Mouse (Mus musculus) limb, embryonic 12.5 days (tissue): Measurements from ENCODE around the gene Bag5. TPM values are rescaled to one million over a fixed set of nuclear protein-coding genes. Genes with fewer than 3 reads are reported as not detected.

Experiments used
- ATAC-seq: fragments of 200-750 bp; cut with Nextera tagmentation; 2 replicates; pipeline ENCODE4 v1.8.0; 2017; ENCODE audit warnings: low read depth, moderate TSS enrichment; ENCODE audit not compliant: insufficient number of reproducible peaks, insufficient read depth, low FRiP score, low TSS enrichment
- H3K27ac ChIP-seq: fragments of 300-500 bp; sonication (generic); 2 replicates; pipeline ENCODE4 v1.5.1; 2016; ENCODE audit warnings: mild to moderate bottlenecking, moderate library complexity
- H3K27me3 ChIP-seq: fragments of 300-500 bp; sonication (generic); 2 replicates; pipeline ENCODE4 v1.6.1; 2016; ENCODE audit warnings: mild to moderate bottlenecking, moderate library complexity
- H3K36me3 ChIP-seq: fragments of 300-500 bp; sonication (generic); 2 replicates; pipeline ENCODE4 v1.6.1; 2016; ENCODE audit warnings: mild to moderate bottlenecking, moderate library complexity
- H3K4me1 ChIP-seq: fragments of 300-500 bp; sonication (generic); replicated peaks from 2 replicates; pipeline ENCODE4 v1.6.1; 2016
- H3K4me2 ChIP-seq: fragments of 300-500 bp; sonication (generic); 2 replicates; pipeline ENCODE4 v1.6.1; 2016; ENCODE audit warnings: mild to moderate bottlenecking, moderate library complexity
- H3K4me3 ChIP-seq: fragments of 300-500 bp; sonication (generic); replicated peaks from 2 replicates; pipeline ENCODE4 v1.5.1; 2016; ENCODE audit warnings: mild to moderate bottlenecking
- H3K9ac ChIP-seq: fragments of 300-500 bp; sonication (generic); replicated peaks from 2 replicates; pipeline ENCODE4 v1.6.1; 2016; ENCODE audit warnings: mild to moderate bottlenecking, moderate library complexity
- H3K9me3 ChIP-seq: fragments of 300-500 bp; sonication (generic); 2 replicates; pipeline ENCODE4 v1.6.1; 2016; ENCODE audit warnings: mild to moderate bottlenecking, moderate library complexity
- WGBS: fragments of 180-500 bp; shearing (Covaris S2); methylation state at CpG from one replicate; pipeline ENCODE4 v1.1.7; 2016; 5-methylcytosine and 5-hydroxymethylcytosine counted together
- polyA plus RNA-seq: library from polyadenylated mRNA; unstranded; fragments of >200 nt; fragmentation: Nextera tagmentation; extraction: Ambion mirVana; gene quantifications from 2 replicates; pipeline ENCODE4 v1.2.1, GENCODE M21; 2016

Gene Bag5
- polyA plus RNA-seq, 1 experiment from 2014 or later, result 60.5 TPM

GRCm38 (mm10) chr12:111732921-111733320, 19.9 kb upstream of the Bag5 start:
- Histone ChIP-seq H3K27ac (0 out of 2 replicates have a peak overlapping the region, but pooled peaks have one; percentile 4), H3K4me2 (no peak overlapping the region), H3K36me3 (peaks cover 34% of the 10 kb centered on the region), H3K4me3 (no peak overlapping the region), H3K9ac (no peak overlapping the region; the same call in 1 of the 2 replicates), H3K4me1 (peaks cover 4% of the 10 kb centered on the region; the same call in 1 of the 2 replicates), H3K27me3 (no peaks in the 10 kb centered on the region), H3K9me3 (no peaks in the 10 kb centered on the region)
- ATAC-seq, result peak; percentile 40
- 66% methylated on average over 5 of the region's 5 CpGs for WGBS

GRCm38 (mm10) chr12:111731822-111732807, 19.1 kb upstream of the Bag5 start:
- no peak overlapping the region for H3K4me3 ChIP-seq
- 0 out of 2 replicates have a peak overlapping the region, but pooled peaks have one; percentile 4 for H3K27ac ChIP-seq
- H3K9me3 ChIP-seq, result no peaks in the 10 kb centered on the region
- no peaks in the 10 kb centered on the region for H3K27me3 ChIP-seq
- no peak overlapping the region; the same call in 1 of the 2 replicates for H3K9ac ChIP-seq
- peaks cover 4% of the 10 kb centered on the region; the same call in 1 of the 2 replicates for H3K4me1 ChIP-seq
- H3K36me3 ChIP-seq, result peaks cover 42% of the 10 kb centered on the region
- WGBS, result 33% methylated on average over 30 of the region's 30 CpGs
- ATAC-seq, result peak; percentile 73
- peak overlapping the region; percentile 40 for H3K4me2 ChIP-seq

- Histone ChIP-seq H3K27me3 (no peaks in the 10 kb centered on the region), H3K4me3 (no peak overlapping the region), H3K9me3 (no peaks in the 10 kb centered on the region), H3K4me1 (peaks cover 4% of the 10 kb centered on the region), H3K36me3 (peaks cover 72% of the 10 kb centered on the region), H3K9ac (no peak overlapping the region), H3K27ac (no peak overlapping the region), H3K4me2 (no peak overlapping the region)
- 92% methylated on average over 1 of the region's 1 CpGs for WGBS
- no peak for ATAC-seq
Measured at GRCm38 (mm10) chr12:111727956-111728355, 14.9 kb upstream of the Bag5 start.

DNA sequence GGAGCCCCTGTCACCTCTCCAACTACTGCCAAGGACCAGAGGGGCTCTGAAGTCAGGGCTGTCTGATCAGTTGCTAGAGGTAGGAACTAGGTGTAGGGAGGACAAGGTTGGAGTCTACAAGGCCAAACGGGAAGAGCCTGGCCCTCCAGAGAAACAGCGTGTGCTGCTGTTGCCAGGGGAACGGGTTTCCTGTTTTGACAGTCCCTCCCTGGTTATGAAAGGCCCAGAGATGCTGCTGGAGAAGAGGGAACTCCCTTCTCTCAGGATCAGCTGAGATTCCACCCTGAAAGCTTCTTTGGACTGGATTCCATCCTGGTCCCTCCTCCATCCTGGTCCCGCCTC, 13.0 kb upstream of the Bag5 start:
- WGBS, result 72% methylated on average over 4 of the region's 4 CpGs
- Histone ChIP-seq H3K27me3 (no peaks in the 10 kb centered on the region), H3K4me2 (no peak overlapping the region), H3K4me3 (no peak overlapping the region), H3K9ac (no peak overlapping the region), H3K27ac (no peak overlapping the region), H3K9me3 (no peaks in the 10 kb centered on the region), H3K4me1 (no peaks in the 10 kb centered on the region; the same call in 1 of the 2 replicates), H3K36me3 (peaks cover 65% of the 10 kb centered on the region)
- no peak for ATAC-seq

DNA sequence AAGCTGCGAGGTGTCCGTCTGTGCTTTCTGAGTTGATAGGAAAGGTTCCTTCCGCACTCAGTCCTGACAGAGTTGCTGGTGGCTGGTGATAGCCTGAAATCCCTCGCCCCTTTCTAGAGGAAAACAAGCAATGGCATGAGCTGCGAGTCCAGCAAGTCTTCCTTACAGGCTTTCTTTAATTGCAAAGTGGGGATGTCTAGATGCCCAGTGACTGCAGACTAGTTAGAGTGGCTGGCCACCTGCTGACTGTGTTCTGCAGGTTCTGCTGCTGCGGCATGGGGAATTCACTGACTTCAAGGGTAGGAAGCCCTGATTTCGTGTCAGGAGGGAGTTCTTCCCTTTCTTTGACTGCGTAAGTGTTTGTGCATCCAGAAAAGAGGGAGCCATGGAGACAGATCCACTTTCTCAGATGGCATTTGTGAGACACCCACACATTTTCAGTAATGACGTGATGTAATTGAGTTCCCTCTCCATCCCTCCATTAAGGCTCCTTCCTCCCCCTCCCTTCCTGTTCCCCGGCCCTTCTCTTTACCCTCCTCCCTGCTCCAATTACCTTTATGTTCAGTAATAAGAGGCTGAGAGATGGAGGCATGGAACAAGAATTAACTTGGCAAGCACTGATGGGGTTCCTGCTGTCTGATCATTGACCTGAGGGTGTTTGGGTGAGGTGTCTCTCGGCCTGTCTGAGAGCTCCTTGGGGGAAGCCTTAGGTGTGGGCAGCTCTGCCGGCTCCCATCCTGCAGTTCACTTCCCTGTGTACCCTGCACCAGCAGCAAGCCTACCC, 12.5 kb upstream of the Bag5 start:
- H3K36me3 ChIP-seq, result peaks cover 65% of the 10 kb centered on the region
- H3K9me3 ChIP-seq, result no peaks in the 10 kb centered on the region
- 73% methylated on average over 12 of the region's 12 CpGs for WGBS
- H3K9ac ChIP-seq, result no peak overlapping the region
- H3K27me3 ChIP-seq, result no peaks in the 10 kb centered on the region
- no peaks in the 10 kb centered on the region; the same call in 1 of the 2 replicates for H3K4me1 ChIP-seq
- ATAC-seq, result no peak
- no peak overlapping the region for H3K4me3 ChIP-seq
- no peak overlapping the region for H3K4me2 ChIP-seq
- 0 out of 2 replicates have a peak overlapping the region, but pooled peaks have one; percentile 29 for H3K27ac ChIP-seq

- Histone ChIP-seq H3K9me3 (no peaks in the 10 kb centered on the region), H3K9ac (no peak overlapping the region), H3K4me2 (no peak overlapping the region), H3K36me3 (peaks cover 62% of the 10 kb centered on the region), H3K27ac (0 out of 2 replicates have a peak overlapping the region, but pooled peaks have one; percentile 29), H3K4me1 (no peaks in the 10 kb centered on the region; the same call in 1 of the 2 replicates), H3K4me3 (no peak overlapping the region), H3K27me3 (no peaks in the 10 kb centered on the region)
- ATAC-seq, result no peak
- 65% methylated on average over 6 of the region's 6 CpGs for WGBS
Measured at GRCm38 (mm10) chr12:111724638-111725337, 11.7 kb upstream of the Bag5 start.

GRCm38 (mm10) chr12:111722654-111723053, 9.6 kb upstream of the Bag5 start:
- WGBS, result 74% methylated on average over 9 of the region's 9 CpGs

GRCm38 (mm10) chr12:111720222-111720621, 7.2 kb upstream of the Bag5 start:
- no peak overlapping the region for H3K9ac ChIP-seq
- H3K4me2 ChIP-seq, result no peak overlapping the region
- 0 out of 2 replicates have a peak, but pooled peaks cover 2% of the 10 kb centered on the region for H3K4me1 ChIP-seq
- WGBS, result 88% methylated on average over 4 of the region's 4 CpGs
- H3K9me3 ChIP-seq, result no peaks in the 10 kb centered on the region
- H3K36me3 ChIP-seq, result peaks cover 31% of the 10 kb centered on the region
- ATAC-seq, result no peak
- no peaks in the 10 kb centered on the region for H3K27me3 ChIP-seq
- no peak overlapping the region for H3K27ac ChIP-seq
- H3K4me3 ChIP-seq, result no peak overlapping the region

More at GRCm38 (mm10) chr12:111722654-111723053, 9.6 kb upstream of the Bag5 start:
- no peak overlapping the region for H3K4me2 ChIP-seq
- H3K36me3 ChIP-seq, result peaks cover 44% of the 10 kb centered on the region
- H3K27ac ChIP-seq, result no peak overlapping the region
- no peaks in the 10 kb centered on the region for H3K27me3 ChIP-seq
- no peaks in the 10 kb centered on the region for H3K9me3 ChIP-seq
- no peak overlapping the region for H3K4me3 ChIP-seq
- no peak for ATAC-seq
- H3K9ac ChIP-seq, result no peak overlapping the region
- H3K4me1 ChIP-seq, result peaks cover 2% of the 10 kb centered on the region; the same call in 1 of the 2 replicates

- Histone ChIP-seq H3K9ac (0 out of 2 replicates have a peak overlapping the region, but pooled peaks have one; percentile 18), H3K9me3 (no peaks in the 10 kb centered on the region), H3K4me2 (no peak overlapping the region), H3K27ac (no peak overlapping the region; the same call in 1 of the 2 replicates), H3K27me3 (no peaks in the 10 kb centered on the region), H3K4me1 (peaks cover 13% of the 10 kb centered on the region), H3K36me3 (peaks cover 21% of the 10 kb centered on the region), H3K4me3 (no peak overlapping the region)
- ATAC-seq, result no peak
- WGBS, result 67% methylated on average over 8 of the region's 8 CpGs
Measured at GRCm38 (mm10) chr12:111718656-111719055, 5.6 kb upstream of the Bag5 start.

DNA sequence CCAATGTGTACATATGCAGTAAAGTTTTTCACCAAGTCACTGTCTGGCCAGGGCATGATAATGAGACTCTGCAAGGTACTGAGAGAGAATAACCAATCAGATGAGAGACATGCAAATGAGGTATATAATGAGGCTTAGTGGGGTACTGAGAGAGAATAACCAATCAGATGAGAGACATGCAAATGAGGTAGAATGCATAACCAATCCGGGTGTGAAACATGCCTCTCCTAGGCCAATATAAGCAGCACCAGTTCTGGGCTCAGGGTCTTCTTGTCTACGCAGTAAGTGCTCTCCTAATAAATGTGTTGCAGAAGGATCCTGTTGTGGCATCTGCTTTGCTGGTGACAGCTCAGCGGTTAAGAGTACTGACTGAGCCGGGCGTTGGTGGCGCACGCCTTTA, 3.4 kb upstream of the Bag5 start:
- Histone ChIP-seq H3K9me3 (no peaks in the 10 kb centered on the region), H3K4me2 (no peak overlapping the region), H3K9ac (no peak overlapping the region), H3K36me3 (peaks cover 15% of the 10 kb centered on the region), H3K27me3 (no peaks in the 10 kb centered on the region), H3K4me1 (peaks cover 20% of the 10 kb centered on the region), H3K27ac (no peak overlapping the region), H3K4me3 (no peak overlapping the region)
- WGBS, result 97% methylated on average over 7 of the region's 7 CpGs
- ATAC-seq, result no peak
